Mouse (Mus musculus) G1E (cell line): ENCODE data around the gene Gsdma3.

ENCODE experiments used
- CTCF ChIP-seq: IDR thresholded peaks from 2 replicates; pipeline ENCODE4 v1.5.1; 2012; ENCODE audit warnings: low read depth, low read length, inconsistent platforms, mixed read lengths
- GATA1 ChIP-seq: IDR thresholded peaks from 2 replicates; pipeline ENCODE4 v1.6.1; 2012; ENCODE audit warnings: borderline replicate concordance, low read length, inconsistent platforms, mixed read lengths
- POLR2AphosphoS5 ChIP-seq: IDR thresholded peaks from 2 replicates; pipeline ENCODE4 v1.6.1; 2012; ENCODE audit warnings: low read depth, low read length, inconsistent platforms; ENCODE audit not compliant: insufficient replicate concordance
- TAL1 ChIP-seq: conservative IDR thresholded peaks from 2 replicates; pipeline ENCODE4 v1.6.1; 2012; ENCODE audit warnings: low read depth, low read length, inconsistent platforms, mixed read lengths

DNA sequence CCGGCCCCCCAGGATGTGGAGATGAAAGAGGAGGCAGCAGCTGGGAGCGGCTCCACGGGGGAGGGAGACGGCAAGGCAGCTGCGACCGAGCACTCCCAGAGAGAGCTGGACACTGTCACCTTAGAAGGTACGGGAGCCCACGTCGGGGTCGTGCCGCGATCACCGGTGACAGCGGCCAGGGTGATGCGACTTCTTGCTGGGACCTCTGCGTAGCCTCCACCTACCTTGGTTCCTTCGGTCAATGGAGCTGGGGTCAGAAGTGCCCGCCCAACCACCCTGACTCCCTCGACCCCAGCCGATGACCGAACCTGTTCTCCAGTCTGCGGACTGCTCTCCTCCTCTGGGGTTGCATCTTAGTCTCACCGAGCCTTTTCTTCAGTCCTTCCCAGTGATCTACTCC is 56.7 kb downstream of the Gsdma3 start:
- TF ChIP-seq GATA1, result no peak
- TF ChIP-seq TAL1, result no peak
- TF ChIP-seq CTCF, result no peak
- no peak for TF ChIP-seq POLR2AphosphoS5
